Mouse (Mus musculus) bone marrow, adult 2 months (tissue): Measurements from ENCODE around the gene Prl2c3. TPM values are rescaled to one million over a fixed set of nuclear protein-coding genes. Genes with fewer than 3 reads are reported as not detected.

Experiments
- polyA plus RNA-seq: library from polyadenylated mRNA; stranded (reverse); fragments of >200 nt; gene quantifications from 2 replicates; pipeline ENCODE4 v1.2.4, GENCODE M21; 2011; ENCODE audit warnings: low replicate concordance; ENCODE audit not compliant: missing spikeins, insufficient read depth, insufficient read length

Gene Prl2c3
- polyA plus RNA-seq, 1 experiment, result 4.6 TPM

Other genes starting within 250 kb of the Prl2c3 start
- 3.7 and 6.7 TPM in 2 replicates for gene Ero1lb, start 234.2 kb downstream of the Prl2c3 start, polyA plus RNA-seq
- gene Prl2c2, start 205.3 kb upstream of the Prl2c3 start, polyA plus RNA-seq, result not detected in 2 replicates